Mouse (Mus musculus): ENCODE data around the gene Wfdc16.
"Not testable (repeated sequence)": the region's sequence is repeated elsewhere in the genome, so short reads cannot be mapped to it uniquely, and the experiment has no call there.

Wfdc16 gene

GRCm38 (mm10) chr2:164600179-164600578 is 38.4 kb downstream of the Wfdc16 start:
- DNase-seq (ENCODE audit: extremely low spot score), result no peak

GRCm38 (mm10) chr2:164593494-164593893 is 45.1 kb downstream of the Wfdc16 start, which contains the start of gene Eppin:
Gene Eppin, minus strand, starts transcription at chr2:164593594.
- no peak for DNase-seq (ENCODE audit: extremely low spot score)

GRCm38 (mm10) chr2:164592014-164592413 is 46.6 kb downstream of the Wfdc16 start:
- peak; percentile 63 for DNase-seq (ENCODE audit: extremely low spot score)

GRCm38 (mm10) chr2:164585025-164585725 is 53.4 kb downstream of the Wfdc16 start, which contains the start of gene Wfdc6a:
Gene Wfdc6a, minus strand, starts transcription at chr2:164585447.
- DNase-seq (ENCODE audit: extremely low spot score), result not testable (repeated sequence)
